Mouse (Mus musculus) layer of hippocampus, adult 2 months (tissue): ENCODE measurements around the gene Kcnj6. TPM values are rescaled to one million over a fixed set of nuclear protein-coding genes. Genes with fewer than 3 reads are reported as not detected.

Source experiments
- DNase-seq, 2 experiments: peaks; one replicate each; pipeline ENCODE4 v3.0.0; 2022; ENCODE audit warnings: low spot score in 2 of 2
- H3K27ac ChIP-seq: fragments of 200-600 bp; 2 replicates; pipeline ENCODE4 v1.8.1; 2022
- H3K4me3 ChIP-seq: fragments of 200-600 bp; 2 replicates; pipeline ENCODE4 v1.8.1; 2022; ENCODE audit warnings: mild to moderate bottlenecking
- CTCF ChIP-seq: fragments of 200-600 bp; conservative IDR thresholded peaks from 2 replicates; pipeline ENCODE4 v1.8.1; 2022; ENCODE audit warnings: antibody characterized with exemption, mild to moderate bottlenecking, moderate library complexity
- total RNA-seq, 2 experiments: library from RNA; stranded (reverse); gene quantifications; 2 replicates each; pipeline ENCODE4 v1.2.3; 2021

Kcnj6 gene
- total RNA-seq, 2 experiments from 2014 or later: 128 to 133 TPM

DNA sequence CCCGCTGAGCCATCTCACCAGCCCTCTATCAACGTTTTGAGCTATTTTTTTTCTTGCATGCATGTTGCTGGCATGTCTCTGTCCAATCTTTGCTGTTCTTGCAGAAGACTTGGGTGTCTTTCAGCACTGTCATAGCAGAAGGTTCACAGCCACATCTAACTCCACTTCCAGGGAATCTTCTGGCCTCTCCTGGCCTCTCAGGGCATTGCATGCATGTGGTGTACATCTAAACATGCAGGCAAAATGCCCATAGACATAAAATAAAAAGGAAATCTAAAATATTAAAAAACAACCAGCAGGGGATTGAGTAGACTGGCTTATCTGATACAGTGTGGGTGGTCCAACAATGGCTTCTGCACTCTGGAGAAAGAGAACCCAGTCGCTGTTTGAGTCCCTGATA is 262.0 kb downstream of the Kcnj6 start:
- Histone ChIP-seq H3K4me3 (no peak overlapping the region), H3K27ac (no peak overlapping the region)
- no peak for DNase-seq
- TF ChIP-seq CTCF: peak; percentile 54

DNA sequence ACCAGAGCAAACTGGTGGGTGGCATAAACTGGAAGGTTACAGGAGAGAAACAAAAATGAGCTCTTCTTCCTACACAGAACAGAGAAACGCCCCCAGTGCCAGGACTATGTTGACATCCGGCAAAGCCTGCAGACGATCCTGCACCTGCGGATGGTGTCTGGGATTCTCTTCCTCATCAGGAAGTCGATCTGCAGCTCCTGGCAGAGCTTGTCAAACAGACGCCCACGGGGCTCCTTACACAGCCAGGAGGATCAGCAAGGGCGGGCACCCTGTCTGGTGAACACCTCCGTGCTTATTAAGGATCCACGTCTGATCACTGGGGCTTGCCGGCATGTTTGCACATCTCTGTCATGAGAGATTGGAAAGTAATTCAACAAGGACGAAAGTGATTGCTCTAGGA is 266.5 kb downstream of the Kcnj6 start:
- no peak overlapping the region for H3K27ac ChIP-seq
- no peak for TF ChIP-seq CTCF
- H3K4me3 ChIP-seq: no peak overlapping the region
- no peak for DNase-seq

DNA sequence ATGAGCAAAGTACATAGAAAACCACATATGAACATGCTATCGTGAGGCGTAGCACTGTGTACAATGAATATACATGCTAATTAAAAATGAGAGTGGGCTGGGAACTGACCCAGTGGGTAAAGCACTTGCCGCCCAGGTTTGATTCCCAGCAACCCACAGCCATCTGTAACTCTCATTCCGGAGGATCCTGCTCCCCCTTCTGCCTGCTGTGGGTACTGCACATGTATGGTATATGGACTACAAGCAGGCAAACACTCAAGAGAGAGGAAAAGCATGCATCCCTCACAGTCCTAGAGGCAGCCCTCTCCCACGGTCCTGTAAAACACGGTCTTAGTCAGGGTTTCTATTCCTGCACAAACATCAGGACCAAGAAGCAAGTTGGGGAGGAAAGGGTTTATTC is 268.3 kb downstream of the Kcnj6 start:
- H3K4me3 ChIP-seq: no peak overlapping the region
- peak; percentile 36 for TF ChIP-seq CTCF
- no peak for DNase-seq
- no peak overlapping the region for H3K27ac ChIP-seq

DNA sequence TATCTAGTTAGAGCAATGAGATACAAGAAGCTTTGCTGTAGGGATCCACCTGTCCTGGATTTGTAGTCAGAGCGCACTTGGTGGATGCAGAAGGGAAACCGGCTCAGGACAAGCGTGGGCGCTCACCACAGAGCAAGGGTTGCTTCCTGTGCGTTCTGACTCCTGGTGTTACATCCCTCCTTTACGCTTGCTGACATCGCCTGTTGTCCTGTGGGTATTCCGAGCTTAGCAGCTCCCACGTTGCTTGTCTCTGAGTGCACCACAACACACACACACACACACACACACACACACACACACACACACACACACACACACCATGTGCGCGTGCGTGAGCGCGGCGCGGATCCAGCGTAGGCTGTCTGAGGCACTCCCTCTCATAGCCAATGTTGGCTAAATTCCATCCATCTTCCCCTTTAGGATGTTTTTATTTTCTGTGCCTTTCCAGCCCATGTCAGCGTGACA is 272.7 kb downstream of the Kcnj6 start:
- no peak for TF ChIP-seq CTCF
- DNase-seq: peak; percentile 55 to 60
- Histone ChIP-seq H3K4me3 (peak overlapping the region; percentile 77), H3K27ac (peak overlapping the region; percentile 97)

DNA sequence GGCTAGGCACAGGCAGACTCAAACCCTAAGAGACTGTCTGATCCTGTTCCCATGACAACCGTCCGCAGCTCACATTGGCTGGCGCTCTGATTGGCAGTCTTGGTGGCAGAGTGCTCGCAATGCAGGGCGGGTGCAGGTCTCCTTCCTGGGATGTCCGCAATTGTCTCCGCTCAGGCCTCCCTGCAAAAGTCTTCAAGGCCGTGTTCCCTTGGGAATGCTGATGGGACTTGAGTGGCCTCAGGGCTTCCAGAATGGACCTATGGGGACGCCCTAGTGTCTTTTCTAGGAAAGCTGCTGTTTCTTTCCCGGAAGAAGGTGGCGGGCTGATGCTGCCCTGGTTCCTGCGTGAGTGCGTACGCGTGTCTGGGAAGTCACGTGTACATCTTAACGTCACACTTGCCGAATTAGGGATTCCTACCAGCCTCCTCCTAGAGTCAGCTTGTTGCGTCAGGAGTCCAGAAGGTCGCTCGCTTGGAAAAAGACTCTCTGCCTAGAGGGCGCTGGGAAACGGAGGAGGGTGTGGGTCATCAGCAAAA is 273.4 kb downstream of the Kcnj6 start:
- H3K27ac ChIP-seq: peak overlapping the region; percentile 97
- peak; percentile 82 to 95 for DNase-seq
- H3K4me3 ChIP-seq: peak overlapping the region; percentile 77
- TF ChIP-seq CTCF: peak; percentile 36

DNA sequence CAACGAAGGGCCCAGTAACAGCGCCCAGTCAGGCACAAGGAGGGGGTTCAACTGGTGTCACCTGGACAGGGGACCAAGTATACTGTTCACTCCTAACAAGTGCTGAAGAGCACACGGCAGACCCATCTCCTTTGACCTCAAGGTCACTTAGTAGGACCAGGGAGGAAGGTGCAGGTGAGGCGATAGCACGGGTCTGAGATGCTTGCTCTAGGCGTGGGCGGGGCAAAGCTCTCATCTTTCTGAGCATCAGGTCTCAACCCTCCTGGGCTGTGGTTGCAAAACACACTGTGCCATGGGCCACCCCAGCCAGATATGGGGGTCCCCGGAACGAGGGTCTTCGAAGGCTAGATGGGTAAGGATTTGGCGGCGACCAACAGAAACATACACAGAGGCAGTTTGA is 274.6 kb downstream of the Kcnj6 start:
- no peak for TF ChIP-seq CTCF
- H3K27ac ChIP-seq: no peak overlapping the region
- DNase-seq: no peak
- no peak overlapping the region for H3K4me3 ChIP-seq

DNA sequence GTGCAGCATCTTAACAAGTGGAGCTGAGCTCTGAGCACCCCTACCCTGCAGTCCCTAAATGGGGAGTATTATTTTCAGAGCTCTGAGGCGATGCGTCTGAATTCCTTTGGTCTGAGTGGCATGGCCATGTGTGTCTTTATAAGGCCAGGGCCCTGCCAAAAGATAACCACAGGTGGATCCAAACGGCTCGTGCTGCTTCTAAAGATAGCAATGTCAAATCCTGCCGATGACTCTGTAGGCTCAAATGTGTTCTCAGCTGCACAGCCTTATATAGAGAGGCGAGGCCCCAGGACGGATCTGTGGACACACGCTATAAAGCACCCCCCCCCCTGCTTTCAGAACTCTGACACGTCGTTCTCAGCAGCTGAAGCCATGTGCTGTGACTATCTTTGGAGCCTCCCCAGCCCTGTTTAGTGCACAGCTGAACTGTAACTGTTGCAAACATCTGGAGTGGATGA is 275.9 kb downstream of the Kcnj6 start:
- DNase-seq: no peak
- Histone ChIP-seq H3K27ac (no peak overlapping the region), H3K4me3 (no peak overlapping the region)
- TF ChIP-seq CTCF: no peak

DNA sequence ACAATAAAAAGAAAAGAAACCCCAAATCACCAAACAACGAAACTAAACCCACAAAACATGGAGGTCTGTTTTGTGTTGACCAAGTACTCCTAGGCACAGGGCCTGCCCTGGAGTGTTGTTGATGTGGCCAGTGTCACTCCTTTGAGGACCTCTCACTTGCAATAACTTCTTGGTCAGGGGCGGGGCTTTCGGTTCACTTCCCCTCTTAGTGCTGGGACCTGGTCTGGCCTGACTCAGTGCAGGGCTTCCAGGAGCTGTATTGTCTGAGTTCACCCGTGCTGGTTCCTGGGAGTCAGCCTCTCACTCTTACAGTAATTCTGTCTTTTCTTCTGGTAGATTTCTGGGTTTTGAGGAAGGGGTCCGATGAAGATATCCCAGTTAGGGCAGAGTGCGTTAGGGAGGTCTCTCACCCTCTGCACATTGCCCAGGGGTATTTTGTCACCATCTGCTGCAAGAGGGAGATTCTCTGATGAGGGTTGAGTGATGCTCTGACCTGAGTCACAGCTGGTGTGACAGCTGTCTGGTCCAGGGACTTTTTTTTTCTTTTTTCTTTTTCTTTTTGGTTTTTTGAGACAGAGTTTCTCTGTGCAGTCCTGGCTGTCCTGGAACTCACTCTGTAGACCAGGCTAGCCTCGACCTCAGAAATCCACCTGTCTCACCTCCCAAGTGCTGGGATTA is 276.9 kb downstream of the Kcnj6 start:
- TF ChIP-seq CTCF: no peak
- Histone ChIP-seq H3K27ac (no peak overlapping the region; the same call in 1 of the 2 replicates), H3K4me3 (no peak overlapping the region)
- DNase-seq: no peak

DNA sequence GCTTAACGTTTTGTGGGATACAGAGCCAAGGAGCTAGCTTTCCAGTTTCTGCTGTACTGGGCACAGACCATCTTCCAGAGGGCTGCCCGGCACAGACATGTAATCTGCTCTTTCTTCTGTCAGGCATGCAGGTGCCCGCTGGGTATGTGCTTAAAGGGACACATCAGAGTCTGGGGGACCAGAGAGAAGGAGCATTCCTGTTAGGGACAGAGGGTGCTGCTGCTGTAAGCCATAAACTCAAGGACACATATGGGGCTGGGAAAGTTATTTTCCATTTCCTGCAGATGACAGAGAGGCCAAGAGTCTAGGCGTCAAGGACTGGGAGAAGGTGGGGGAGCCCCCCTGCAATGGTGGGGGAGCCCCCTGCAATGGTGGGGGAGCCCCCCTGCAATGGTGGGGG is 278.0 kb downstream of the Kcnj6 start:
- TF ChIP-seq CTCF: no peak
- no peak overlapping the region for H3K4me3 ChIP-seq
- DNase-seq: no peak
- peak overlapping the region; percentile 88 for H3K27ac ChIP-seq

DNA sequence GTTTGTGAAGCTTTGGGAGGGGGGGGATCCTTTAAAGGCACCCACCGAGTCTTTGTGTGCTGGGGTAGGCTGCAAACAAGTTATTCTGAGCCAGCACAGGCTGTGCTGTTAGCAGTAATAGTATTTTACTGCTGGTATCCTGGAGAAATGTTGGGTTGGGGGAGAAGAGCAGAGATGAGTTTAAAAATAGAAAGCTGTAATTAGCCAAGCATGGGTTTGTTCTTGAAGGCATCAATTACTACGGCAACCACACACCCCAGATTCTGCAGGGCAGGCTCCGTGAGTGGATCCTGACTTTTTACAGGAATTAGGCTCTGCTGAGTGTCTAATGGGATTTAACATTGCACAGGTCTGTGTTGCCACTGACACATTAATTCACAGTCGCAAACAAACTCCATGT is 278.6 kb downstream of the Kcnj6 start:
- no peak for TF ChIP-seq CTCF
- no peak overlapping the region for H3K4me3 ChIP-seq
- DNase-seq: no peak
- peak overlapping the region; percentile 88 for H3K27ac ChIP-seq

DNA sequence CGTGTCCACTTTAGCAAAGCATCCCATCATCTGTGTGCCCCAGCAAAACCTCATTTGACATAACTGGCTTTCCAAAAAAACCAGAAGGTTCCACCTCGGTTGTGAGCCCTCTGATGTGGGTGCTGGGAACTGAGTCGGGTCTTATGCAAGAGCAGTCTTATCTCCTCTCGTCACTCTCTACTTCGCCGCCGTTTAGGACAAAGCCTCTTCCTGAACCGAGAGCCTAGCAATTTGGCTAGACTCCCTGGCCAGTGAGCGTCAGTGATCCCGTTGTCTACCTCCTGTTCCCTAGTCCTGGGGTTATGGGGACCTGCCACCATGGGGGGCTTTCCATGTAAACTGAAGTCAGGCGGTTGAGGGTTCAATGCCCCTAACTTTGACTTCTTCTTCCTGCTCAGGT is 280.4 kb downstream of the Kcnj6 start:
- Histone ChIP-seq H3K4me3 (no peak overlapping the region), H3K27ac (no peak overlapping the region)
- TF ChIP-seq CTCF: no peak
- DNase-seq: no peak

DNA sequence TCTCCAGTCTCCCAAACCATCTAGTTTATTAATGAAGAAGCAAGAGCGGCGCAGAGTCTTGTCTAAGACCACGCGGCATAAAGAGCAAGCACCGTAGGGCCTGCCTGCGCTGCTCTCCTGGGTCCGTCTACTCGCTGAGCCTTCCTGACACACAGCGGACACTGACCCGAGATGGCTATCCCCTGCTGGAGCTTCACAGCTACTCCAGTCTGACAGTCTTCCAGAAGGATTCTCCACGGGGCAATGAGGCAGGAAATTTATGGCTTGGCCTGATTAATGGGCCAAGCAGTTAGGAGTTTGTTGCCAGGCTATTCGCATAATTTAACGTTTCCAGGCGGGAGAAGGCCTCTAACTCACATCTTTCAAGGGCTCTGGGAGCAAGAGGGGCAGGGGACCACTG is 283.0 kb downstream of the Kcnj6 start:
- no peak for TF ChIP-seq CTCF
- no peak for DNase-seq
- Histone ChIP-seq H3K27ac (no peak overlapping the region), H3K4me3 (no peak overlapping the region)

DNA sequence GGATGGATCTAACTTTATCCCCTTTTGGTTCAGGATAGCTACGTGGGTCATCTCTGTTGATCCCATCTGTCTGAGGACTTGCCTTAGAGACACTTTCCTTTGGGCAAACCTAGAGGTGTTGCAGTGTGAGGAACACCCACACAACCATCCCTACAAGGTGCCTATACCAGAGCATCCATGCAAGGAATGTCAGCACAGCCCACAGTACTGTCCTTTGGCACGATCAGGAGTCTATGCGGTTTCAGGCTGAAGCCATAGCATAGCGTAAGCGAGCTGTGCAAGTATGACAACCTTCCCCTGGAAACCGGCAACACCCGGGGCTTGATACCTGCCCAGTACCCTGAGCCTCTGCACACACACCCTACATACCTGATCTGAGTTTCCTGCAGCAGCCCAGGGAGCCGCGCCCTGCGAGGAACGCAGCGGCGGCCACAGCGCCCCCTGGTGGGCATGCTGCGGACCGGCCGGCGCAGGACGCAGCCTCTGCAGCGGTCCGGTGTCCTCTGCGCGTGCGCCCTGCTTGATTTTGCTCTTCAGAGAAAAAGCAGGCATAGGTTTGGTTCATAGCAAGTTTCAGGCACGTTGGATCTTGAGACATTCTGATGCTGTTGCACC is 283.9 kb downstream of the Kcnj6 start:
- TF ChIP-seq CTCF: peak; percentile 100
- peak overlapping the region; percentile 85 for H3K27ac ChIP-seq
- DNase-seq: peak; percentile 70 to 88
- H3K4me3 ChIP-seq: peak overlapping the region; percentile 58

DNA sequence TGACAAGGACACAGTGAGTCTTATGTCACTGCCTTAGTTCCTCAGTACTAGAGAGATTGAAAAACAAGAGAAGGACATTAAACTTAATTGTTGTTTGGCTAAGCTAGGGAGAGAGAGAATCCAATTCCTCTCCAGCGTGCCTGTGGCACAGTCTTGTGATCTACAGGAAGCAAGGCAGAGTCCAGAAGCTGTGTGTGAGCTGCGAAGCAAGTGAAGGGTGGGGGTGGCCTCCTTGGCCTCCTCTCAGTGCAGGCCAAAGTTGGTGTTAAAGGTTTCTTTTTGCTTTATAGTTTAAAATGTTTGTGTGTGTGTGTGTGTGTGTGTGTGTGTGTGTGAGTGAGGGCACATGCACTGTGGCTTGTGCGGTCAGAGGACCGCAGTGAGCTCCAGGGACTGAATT is 295.5 kb downstream of the Kcnj6 start:
- no peak overlapping the region for H3K27ac ChIP-seq

More for the DNA sequence above, 295.5 kb downstream of the Kcnj6 start:
- no peak for TF ChIP-seq CTCF
- H3K4me3 ChIP-seq: no peak overlapping the region
- no peak for DNase-seq
